In the genomic region with DNA sequence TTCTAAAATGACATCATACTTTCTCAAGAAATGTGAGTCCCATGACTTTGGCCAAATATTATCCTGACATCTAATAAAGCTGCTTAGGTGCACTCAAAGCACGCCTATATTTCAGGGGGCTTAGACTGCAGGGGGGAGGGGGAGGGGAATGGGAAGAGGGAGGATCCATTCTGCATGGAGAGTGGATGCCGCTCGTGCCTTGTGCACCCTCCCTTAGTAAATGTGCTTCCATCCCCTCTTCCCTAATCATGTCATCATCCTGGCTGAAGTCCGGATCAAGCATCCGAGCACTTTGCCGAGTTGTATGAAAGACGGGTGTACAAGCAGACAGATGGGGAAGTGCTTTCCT, we compare ENCODE assay signal across 23 mouse cellular contexts.
A peak's percentile ranks its signal among the peaks of the same experiment; 100 is the strongest.
DNase-seq lines count a peak whose midpoint lies in the region; ATAC-seq and TF ChIP-seq lines count a peak whose summit lies in the region.
"Had no signal": no experiment of that assay in that cellular context is flagged by ENCODE, and none has a peak within 500 bp of the region (broad histone marks: within the 10 kb centered on the region; RNA-seq: fewer than 3 reads in every experiment).

No protein-coding gene starts in this region.

- peak overlapping the region; percentile 3; the same call in 1 of the 2 replicates for H3K4me2 ChIP-seq in limb, embryonic 13.5 days (replicated peaks)
- no peak overlapping the region for H3K4me2 ChIP-seq in limb, embryonic 14.5 days (replicated peaks; ENCODE audit: low read depth, low read length, severe bottlenecking)
- H3K4me2 ChIP-seq: embryonic facial prominence, embryonic 12.5 days; embryonic facial prominence, embryonic 15.5 days; heart, embryonic 12.5 days; heart, embryonic 15.5 days; hindbrain, embryonic 13.5 days had no signal

- DNase-seq in cerebellum, postnatal 10 days, result peak; percentile 25 to 39
- no peak for DNase-seq in cerebellum, adult 9-11 months
- no peak for DNase-seq in limb, embryonic 10.5 days (ENCODE audit: low spot score)
- no peak for DNase-seq in limb, embryonic 14.5 days (ENCODE audit: low spot score)
- no peak for DNase-seq in liver
- DNase-seq: adrenal gland, adult 8-10 months; adrenal gland, postnatal 25 days; cerebellum, adult 11-12 months; cerebellum, adult 8-10 months; forebrain, postnatal 0 days; gastrocnemius, postnatal 25 days; heart, adult 18-20 months; heart, postnatal 10 days; heart, postnatal 36 days had no signal

- TF ChIP-seq POLR2A in limb, embryonic 14.5 days (IDR thresholded peaks at IDR 0.05; ENCODE audit: borderline replicate concordance, extremely low read depth, insufficient read depth, insufficient read length), result no peak

- no peak overlapping the region for H3K4me3 ChIP-seq in limb, embryonic 13.5 days
- H3K4me3 ChIP-seq in limb, embryonic 10.5 days, result no peak overlapping the region
- no peak overlapping the region for H3K4me3 ChIP-seq in limb, embryonic 14.5 days (replicated peaks; ENCODE audit: low read length)
- H3K4me3 ChIP-seq: embryonic facial prominence, embryonic 12.5 days; embryonic facial prominence, embryonic 15.5 days; heart, embryonic 12.5 days; heart, embryonic 15.5 days; hindbrain, embryonic 10.5 days; hindbrain, embryonic 13.5 days had no signal

- peaks cover 11% of the 10 kb centered on the region; the same call in 1 of the 2 replicates for H3K4me1 ChIP-seq in limb, embryonic 13.5 days
- H3K4me1 ChIP-seq in limb, embryonic 10.5 days, result no peaks in the 10 kb centered on the region
- H3K4me1 ChIP-seq in limb, embryonic 14.5 days (ENCODE audit: control insufficient read depth, insufficient read depth, low read length), result no peaks in the 10 kb centered on the region
- H3K4me1 ChIP-seq: embryonic facial prominence, embryonic 12.5 days; embryonic facial prominence, embryonic 15.5 days; heart, embryonic 12.5 days; heart, embryonic 15.5 days; hindbrain, embryonic 10.5 days had no signal

- H3K27me3 ChIP-seq in limb, embryonic 13.5 days, result peaks cover 3% of the 10 kb centered on the region; the same call in 1 of the 2 replicates
- no peaks in the 10 kb centered on the region for H3K27me3 ChIP-seq in limb, embryonic 10.5 days (ENCODE audit: low read depth, poor library complexity, severe bottlenecking)
- no peaks in the 10 kb centered on the region for H3K27me3 ChIP-seq in limb, embryonic 14.5 days (ENCODE audit: control insufficient read depth, insufficient read depth, low read length)
- H3K27me3 ChIP-seq: embryonic facial prominence, embryonic 12.5 days; embryonic facial prominence, embryonic 15.5 days; heart, embryonic 12.5 days; heart, embryonic 15.5 days had no signal

- H3K9ac ChIP-seq in limb, embryonic 13.5 days, result no peak overlapping the region
- no peak overlapping the region for H3K9ac ChIP-seq in limb, embryonic 14.5 days (ENCODE audit: low read depth, low read length, severe bottlenecking)
- H3K9ac ChIP-seq: embryonic facial prominence, embryonic 12.5 days; embryonic facial prominence, embryonic 15.5 days; forebrain, postnatal 0 days; heart, embryonic 12.5 days; heart, embryonic 15.5 days; hindbrain, embryonic 13.5 days had no signal

- H3K27ac ChIP-seq in limb, embryonic 13.5 days, result no peak overlapping the region
- H3K27ac ChIP-seq in limb, embryonic 10.5 days, result no peak overlapping the region
- H3K27ac ChIP-seq in limb, embryonic 14.5 days (replicated peaks; ENCODE audit: low read depth, low read length), result no peak overlapping the region
- H3K27ac ChIP-seq: embryonic facial prominence, embryonic 12.5 days; embryonic facial prominence, embryonic 15.5 days; heart, embryonic 15.5 days; hindbrain, embryonic 10.5 days; hindbrain, embryonic 13.5 days had no signal

- no peaks in the 10 kb centered on the region for H3K9me3 ChIP-seq in limb, embryonic 13.5 days
- no peaks in the 10 kb centered on the region for H3K9me3 ChIP-seq in limb, embryonic 10.5 days (replicated peaks)
- no peaks in the 10 kb centered on the region for H3K9me3 ChIP-seq in limb, embryonic 14.5 days (ENCODE audit: control insufficient read depth, low read length)
- H3K9me3 ChIP-seq: embryonic facial prominence, embryonic 12.5 days; embryonic facial prominence, embryonic 15.5 days; heart, embryonic 12.5 days; heart, embryonic 15.5 days; hindbrain, embryonic 10.5 days; hindbrain, embryonic 13.5 days had no signal

- 70% methylated on average over 7 of the region's 7 CpGs for WGBS in limb, embryonic 13.5 days
- 93% methylated on average over 7 of the region's 7 CpGs for WGBS in limb, embryonic 10.5 days
- 68% methylated on average over 7 of the region's 7 CpGs for WGBS in limb, embryonic 14.5 days

- no peaks in the 10 kb centered on the region for H3K36me3 ChIP-seq in limb, embryonic 13.5 days
- no peaks in the 10 kb centered on the region for H3K36me3 ChIP-seq in limb, embryonic 10.5 days
- H3K36me3 ChIP-seq in limb, embryonic 14.5 days (ENCODE audit: control insufficient read depth, insufficient read depth, low read length), result no peaks in the 10 kb centered on the region
- H3K36me3 ChIP-seq: embryonic facial prominence, embryonic 12.5 days; embryonic facial prominence, embryonic 15.5 days; heart, embryonic 12.5 days; heart, embryonic 15.5 days; hindbrain, embryonic 10.5 days; hindbrain, embryonic 13.5 days had no signal

- ATAC-seq in limb, embryonic 13.5 days (ENCODE audit: low FRiP score, low read depth), result peak; percentile 48; the same call in 1 of the 2 replicates
- peak; percentile 68 for ATAC-seq in limb, embryonic 14.5 days (ENCODE audit: low FRiP score, low read depth)
- ATAC-seq: activated CD4-positive, CD25-positive, alpha-beta regulatory T cell, adult 4 months; forebrain, embryonic 14.5 days; forebrain, postnatal 0 days had no signal

Comparison
In these comparisons a context has a peak if more than half of its experiments do, and no peak if none do; other contexts are left out.
1. DNase-seq: peak in cerebellum, postnatal 10 days (2 of 2); none in cerebellum, adult 9-11 months (single experiment), limb, embryonic 10.5 days (single experiment), limb, embryonic 14.5 days (single experiment) and liver (single experiment).